Mouse (Mus musculus): ENCODE measurements at regions not wholly inside any gene's neighbourhood (a gene's known extent, or its start where the extent isn't known, plus 50 kb on each side); places are given as distances from the start of the nearest gene placed in this dataset.

DNA sequence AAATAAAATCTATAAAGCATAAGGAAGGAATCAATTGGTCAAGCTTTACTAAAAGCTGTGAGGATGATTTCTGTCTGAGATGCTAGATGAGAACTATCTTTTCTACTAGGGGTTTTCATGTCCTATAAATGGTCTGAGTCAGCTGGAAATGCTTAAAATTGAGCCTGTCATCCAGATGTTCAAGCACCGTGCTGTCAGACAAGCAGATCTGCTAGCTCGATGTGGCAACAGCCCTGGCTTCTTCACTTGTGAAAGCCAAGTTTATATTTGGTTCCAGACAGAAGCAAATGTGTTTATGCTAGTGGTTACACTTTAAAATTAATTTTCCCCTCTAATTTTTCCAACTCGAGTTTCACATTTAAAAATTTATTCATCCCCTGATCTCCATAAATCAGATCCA, 311.7 kb downstream of the Actr3 start:
- DNase-seq: no peak

- no peak for DNase-seq
Measured at GRCm38 (mm10) chr1:125100596-125100995, 334.9 kb downstream of the Actr3 start.

GRCm38 (mm10) chr1:125084906-125085305, 350.6 kb downstream of the Actr3 start:
- DNase-seq: peak; percentile 6 to 11

DNA sequence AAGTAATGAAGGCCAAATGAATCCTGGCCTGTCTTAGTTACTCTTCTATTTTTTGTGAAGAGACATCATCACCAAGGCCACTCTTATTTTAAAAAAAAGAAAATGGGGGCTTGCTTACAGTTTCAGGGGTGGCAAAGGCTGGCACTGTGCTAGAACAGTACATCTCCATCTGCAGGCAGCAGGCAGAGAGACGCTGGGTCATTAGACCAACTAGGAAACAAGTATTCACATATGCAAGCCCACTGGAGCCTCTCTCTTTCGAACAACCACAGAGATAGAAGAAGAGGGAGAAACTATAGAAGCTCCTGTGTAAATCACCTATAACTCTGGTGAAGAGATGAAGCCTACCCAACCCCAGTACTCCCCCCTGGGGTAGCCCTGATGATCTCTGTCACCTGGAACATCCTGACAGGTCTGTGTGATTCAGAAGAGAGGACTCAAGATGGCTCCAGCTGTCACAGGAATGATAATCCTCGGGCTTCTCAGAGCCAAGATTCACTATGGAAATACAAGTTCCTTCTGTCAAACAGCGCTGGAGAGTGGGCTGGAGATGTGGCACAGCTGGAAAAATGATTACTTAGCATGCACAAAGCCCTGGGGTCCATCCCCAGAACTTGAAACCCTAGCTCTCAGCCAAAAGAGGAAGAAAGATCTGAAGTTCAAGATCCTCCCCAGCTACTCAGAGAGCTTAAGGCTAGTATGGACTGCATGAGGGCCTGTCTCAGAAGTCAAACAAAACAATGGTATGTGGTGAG, 395.8 kb downstream of the Actr3 start:
- DNase-seq: no peak

- no peak for DNase-seq
Measured at GRCm38 (mm10) chr1:125013301-125013700, 422.2 kb downstream of the Actr3 start.

DNA sequence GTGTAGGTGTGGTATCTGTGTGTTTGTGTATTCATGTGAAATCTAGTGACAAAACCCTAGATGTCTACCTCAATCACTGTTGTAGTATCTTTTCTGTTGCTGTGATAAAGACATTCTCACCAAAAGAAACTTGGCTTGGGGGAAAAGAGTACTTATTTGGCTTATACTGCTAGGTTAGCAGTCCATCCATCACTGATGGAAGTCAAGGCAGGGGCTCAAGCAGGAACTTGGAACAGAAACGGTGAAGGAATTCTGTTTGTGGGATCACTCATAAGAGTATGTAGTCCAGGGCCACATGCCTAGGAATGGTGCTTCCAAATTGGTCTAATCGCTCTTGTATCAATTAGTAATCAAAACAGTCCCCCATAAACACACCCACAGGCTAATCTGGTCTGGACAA, 423.6 kb downstream of the Actr3 start:
- no peak for DNase-seq

DNA sequence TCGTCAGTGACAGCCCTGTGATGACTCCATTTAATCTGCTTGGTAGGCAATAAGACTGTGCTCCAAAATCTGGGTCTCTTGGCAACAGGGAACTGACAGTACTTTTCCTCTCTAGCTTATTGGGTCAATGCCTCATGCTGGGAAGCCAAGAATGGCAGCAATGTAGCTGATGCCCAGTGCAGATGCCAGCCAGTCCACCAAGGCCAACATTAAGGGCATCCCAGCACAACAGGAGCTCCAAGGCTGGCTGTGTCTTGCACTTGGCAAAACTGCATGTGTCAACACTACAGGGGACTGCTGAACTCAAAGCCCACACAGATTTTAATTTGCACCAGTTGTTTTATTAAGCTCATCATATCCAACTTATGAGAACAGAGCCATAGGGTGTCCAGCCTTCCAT, 437.9 kb downstream of the Actr3 start:
- DNase-seq: peak; percentile 47 to 67

- no peak for DNase-seq
Measured at GRCm38 (mm10) chr1:124950849-124951248, 484.7 kb downstream of the Actr3 start.

DNA sequence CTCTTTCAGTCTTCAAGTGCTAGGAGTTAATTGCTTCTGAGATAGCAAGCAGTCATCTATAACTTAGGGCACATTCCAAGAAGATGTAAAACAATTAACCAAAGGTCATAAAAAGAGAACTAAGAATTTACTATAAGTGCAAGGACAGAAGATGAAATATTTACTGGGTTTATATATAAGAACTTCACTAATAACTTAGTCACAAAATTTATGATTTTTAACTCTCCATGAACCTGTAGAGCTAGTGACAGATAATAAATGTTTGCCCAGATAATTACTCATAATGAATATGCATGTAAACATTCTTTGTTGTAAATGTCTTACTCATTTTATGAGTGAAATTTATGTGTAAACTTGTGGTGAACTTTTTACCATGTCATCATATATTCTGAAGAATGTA, 531.2 kb downstream of the Actr3 start:
- no peak for DNase-seq

- DNase-seq: no peak
Measured at GRCm38 (mm10) chr1:124871148-124871547, 564.4 kb downstream of the Actr3 start.

DNA sequence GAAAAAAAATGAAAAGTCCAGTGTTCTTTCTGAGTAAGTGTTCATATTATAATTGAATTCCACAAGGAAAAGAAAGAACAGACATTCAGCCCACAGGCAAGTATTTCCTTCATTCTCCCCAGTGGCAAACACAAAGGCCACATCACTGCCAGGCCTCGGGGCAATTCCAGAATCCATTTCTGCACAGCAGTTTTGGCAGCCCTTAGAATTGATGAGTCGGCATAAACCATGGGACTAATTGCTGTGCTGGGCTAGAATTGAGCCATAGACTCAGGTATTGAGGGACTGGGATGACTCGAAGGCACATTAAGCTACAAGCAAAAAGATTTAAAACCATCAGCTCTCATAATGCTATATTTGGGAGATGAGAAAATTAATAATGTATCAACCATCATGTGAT, 569.3 kb downstream of the Actr3 start:
- DNase-seq: no peak

DNA sequence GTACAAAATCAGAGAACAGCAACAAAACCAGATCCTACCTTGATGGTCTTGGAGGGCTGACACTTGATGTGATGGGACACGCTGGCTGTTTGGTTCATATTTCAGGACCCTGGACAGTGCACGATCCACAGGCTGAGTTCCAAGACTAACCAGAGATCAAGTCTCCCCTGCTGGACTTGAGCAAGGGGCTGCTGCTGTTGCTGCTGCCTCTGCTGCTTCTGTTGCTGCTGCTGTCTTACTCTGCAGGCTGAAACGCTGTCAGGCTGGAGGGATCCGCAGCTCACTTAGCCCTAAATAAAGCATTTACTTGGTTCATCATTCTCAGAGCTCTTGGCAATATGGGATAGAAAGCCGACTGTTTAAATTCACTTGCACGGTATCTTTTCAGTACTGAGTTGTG, 589.8 kb downstream of the Actr3 start:
- DNase-seq: no peak

DNA sequence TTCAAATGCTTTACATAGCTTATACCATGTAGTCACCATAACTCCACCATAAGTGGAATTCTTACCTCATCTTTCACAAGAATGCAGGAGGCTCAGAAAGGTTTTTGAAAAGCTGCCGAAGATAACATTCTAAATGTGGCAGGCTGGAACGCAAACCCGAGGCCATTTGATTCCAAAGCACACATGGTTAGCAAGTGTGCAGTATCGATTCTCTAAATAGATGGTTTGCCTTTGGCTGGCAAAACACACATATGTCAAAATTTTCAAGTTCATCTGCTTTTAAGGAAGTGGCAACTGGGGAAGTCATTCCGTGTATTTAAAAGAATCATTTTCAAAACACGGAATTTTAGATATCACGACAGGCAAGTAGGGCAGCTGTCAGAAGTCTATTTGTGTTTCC, 609.8 kb downstream of the Actr3 start:
- DNase-seq: no peak

DNA sequence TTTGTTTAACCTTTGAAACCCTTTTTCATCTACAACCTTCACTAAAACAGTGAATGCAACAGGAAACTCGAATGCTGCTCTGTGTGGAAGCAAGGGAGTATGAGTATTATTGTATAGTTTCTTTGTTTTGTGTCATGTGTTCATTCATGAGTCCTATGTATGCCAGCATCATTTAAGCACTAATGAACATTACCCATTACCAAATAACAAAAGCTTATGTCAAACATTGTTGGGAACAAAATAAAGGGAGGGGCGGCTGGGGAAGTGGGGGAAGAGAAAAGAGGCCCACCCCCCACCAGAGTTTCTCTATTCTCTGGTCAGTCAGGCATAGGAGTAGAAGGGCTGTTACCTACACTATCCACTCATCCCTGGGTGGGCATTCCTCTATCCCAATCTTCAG, 642.5 kb downstream of the Actr3 start:
- DNase-seq: no peak

GRCm38 (mm10) chr1:124790646-124791045, 644.9 kb downstream of the Actr3 start:
- DNase-seq: no peak

- DNase-seq: peak; percentile 12 to 22
Measured at GRCm38 (mm10) chr1:124790130-124790529, 645.4 kb downstream of the Actr3 start.

DNA sequence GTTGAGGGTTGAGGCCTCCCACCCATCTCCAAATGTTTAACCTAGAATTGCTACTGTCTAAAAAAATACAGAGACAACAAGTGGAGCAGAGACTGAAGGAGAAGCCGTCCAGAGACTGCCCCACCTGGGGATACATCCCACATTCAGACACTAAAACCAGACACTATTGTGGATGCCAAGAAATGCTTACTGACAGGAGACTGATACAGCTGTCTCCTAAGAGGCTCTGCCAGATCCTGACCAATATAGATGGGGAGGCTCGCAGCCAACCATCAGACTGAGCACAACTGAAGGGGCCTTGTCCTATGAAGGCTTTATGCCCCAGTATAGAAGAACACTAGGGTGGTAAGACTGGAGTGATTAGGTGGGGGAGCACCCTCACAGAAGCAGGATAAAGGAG, 652.5 kb downstream of the Actr3 start:
- DNase-seq: no peak

- DNase-seq: no peak
Measured at GRCm38 (mm10) chr1:124777685-124778084, 657.8 kb downstream of the Actr3 start.

DNA sequence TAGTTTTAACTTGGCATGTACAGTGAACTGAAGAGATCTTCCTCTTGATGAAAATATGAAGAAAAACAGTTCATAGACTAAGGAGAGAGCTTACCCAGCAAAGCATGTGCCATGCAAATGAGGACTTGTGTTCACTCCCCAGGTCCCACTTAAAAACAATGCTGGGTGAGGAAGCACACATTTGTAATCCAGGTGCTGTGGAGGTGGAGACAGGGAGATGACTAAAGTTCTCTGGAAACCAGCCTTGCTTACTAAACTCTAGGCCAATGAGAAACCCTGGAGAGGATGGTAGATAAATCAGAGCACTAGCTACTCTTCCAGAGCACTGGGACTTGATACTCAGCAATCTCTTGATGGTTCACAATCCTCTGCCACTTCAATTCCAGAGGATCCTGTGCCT, 678.8 kb downstream of the Actr3 start:
- DNase-seq: no peak

DNA sequence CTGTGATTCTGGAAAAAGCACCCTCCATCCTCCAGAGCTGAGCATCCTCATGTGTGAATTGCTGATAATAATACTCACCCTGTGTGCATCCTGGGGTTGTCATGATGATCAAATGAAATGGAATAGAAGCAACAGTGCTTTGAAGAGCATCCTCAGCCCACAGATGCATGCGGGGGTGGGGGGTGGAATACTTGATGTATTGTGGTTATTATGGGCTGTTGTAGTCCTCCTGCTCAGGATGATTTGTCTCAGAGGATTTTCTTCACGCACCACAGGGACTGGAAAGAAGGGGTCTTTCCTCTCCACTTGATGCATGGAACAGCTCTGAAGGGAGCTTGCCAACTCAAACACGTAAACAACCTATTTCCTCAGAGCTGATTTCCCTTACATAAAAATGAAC, 694.4 kb upstream of the Dpp10 start:
- no peak for DNase-seq

- DNase-seq: no peak
Measured at GRCm38 (mm10) chr1:124730364-124730763, 685.0 kb upstream of the Dpp10 start.

- DNase-seq: peak; percentile 51 to 74
Measured at GRCm38 (mm10) chr1:124718065-124718464, 672.7 kb upstream of the Dpp10 start.

GRCm38 (mm10) chr1:124706246-124706645, 660.9 kb upstream of the Dpp10 start:
- DNase-seq: no peak

GRCm38 (mm10) chr1:124674420-124674819, 629.1 kb upstream of the Dpp10 start:
- peak in 1 of 2 experiments; percentile 8 for DNase-seq

GRCm38 (mm10) chr1:124652872-124653271, 607.5 kb upstream of the Dpp10 start:
- no peak for DNase-seq

Data from cerebellum, postnatal 25 days (tissue).